Mouse (Mus musculus) lung, adult 2 months (tissue): Measurements from ENCODE around the gene Adgrf5. TPM values are rescaled to one million over a fixed set of nuclear protein-coding genes. Genes with fewer than 3 reads are reported as not detected.
"Not testable (repeated sequence)": the region's sequence is repeated elsewhere in the genome, so short reads cannot be mapped to it uniquely, and the experiment has no call there.

Experiments
- DNase-seq: peaks from one replicate; pipeline ENCODE4 v3.0.0; 2022
- H3K4me1 ChIP-seq: fragments of 200-500 bp; 2 replicates; pipeline ENCODE4 v1.6.1; 2011; ENCODE audit warnings: low read length; ENCODE audit not compliant: control insufficient read depth, insufficient read depth
- H3K4me3 ChIP-seq: fragments of 200-500 bp; replicated peaks from 2 replicates; pipeline ENCODE3; 2011; ENCODE audit warnings: low read depth, mild to moderate bottlenecking, control low read depth, low read length; ENCODE audit errors: extremely low read depth
- CTCF ChIP-seq: fragments of 200-500 bp; IDR thresholded peaks from 2 replicates; pipeline ENCODE4 v1.5.1; 2011; ENCODE audit warnings: mild to moderate bottlenecking, low read length, control low read depth; ENCODE audit not compliant: insufficient read depth
- POLR2A ChIP-seq: fragments of 200-500 bp; IDR thresholded peaks from 2 replicates; pipeline ENCODE4 v1.6.1; 2011; ENCODE audit warnings: low read depth, mild to moderate bottlenecking, control low read depth, low read length, borderline replicate concordance; ENCODE audit errors: extremely low read depth
- WGBS: fragments of 180-500 bp; shearing (Covaris S2); methylation state at CpG from one replicate; pipeline ENCODE4 v1.1.7; 2018; 5-methylcytosine and 5-hydroxymethylcytosine counted together
- polyA plus RNA-seq: library from polyadenylated mRNA; depleted of rRNA; stranded (reverse); fragments of >200 nt; gene quantifications from 2 replicates; pipeline ENCODE4 v1.2.3, GENCODE M21; 2012; rRNA removed

Adgrf5 gene
- polyA plus RNA-seq, 1 experiment: 327 TPM

GRCm38 (mm10) chr17:43488439-43489151 is 128.3 kb downstream of the Adgrf5 start:
- 86% methylated on average over 2 of the region's 2 CpGs for WGBS

GRCm38 (mm10) chr17:43490371-43490770 is 130.1 kb downstream of the Adgrf5 start:
- DNase-seq, H3K4me3 ChIP-seq, H3K4me1 ChIP-seq: not testable (repeated sequence)
- WGBS: 95% methylated on average over 10 of the region's 10 CpGs

More at GRCm38 (mm10) chr17:43488439-43489151, 128.3 kb downstream of the Adgrf5 start:
- no peaks in the 10 kb centered on the region for H3K4me1 ChIP-seq
- no peak overlapping the region for H3K4me3 ChIP-seq
- DNase-seq: no peak
- TF ChIP-seq CTCF (no peak), POLR2A (no peak)

GRCm38 (mm10) chr17:43495502-43495901 is 135.3 kb downstream of the Adgrf5 start:
- no peak for TF ChIP-seq POLR2A
- TF ChIP-seq CTCF: no peak
- Histone ChIP-seq H3K4me1 (no peaks in the 10 kb centered on the region), H3K4me3 (no peak overlapping the region)
- DNase-seq: no peak
- WGBS: 83% methylated on average over 5 of the region's 5 CpGs

GRCm38 (mm10) chr17:43497521-43497920 is 137.3 kb downstream of the Adgrf5 start:
- no peaks in the 10 kb centered on the region for H3K4me1 ChIP-seq
- no peak overlapping the region for H3K4me3 ChIP-seq
- TF ChIP-seq POLR2A (no peak), CTCF (no peak)
- DNase-seq: no peak
- 27% methylated on average over 4 of the region's 4 CpGs for WGBS

GRCm38 (mm10) chr17:43500513-43500912 is 140.3 kb downstream of the Adgrf5 start:
- H3K4me3 ChIP-seq: no peak overlapping the region
- 86% methylated on average over 1 of the region's 1 CpGs for WGBS
- H3K4me1 ChIP-seq: no peaks in the 10 kb centered on the region
- TF ChIP-seq POLR2A (no peak), CTCF (no peak)
- DNase-seq: no peak

- no peak for DNase-seq
- H3K4me3 ChIP-seq: no peak overlapping the region
- 42% methylated on average over 3 of the region's 3 CpGs for WGBS
- TF ChIP-seq CTCF (no peak), POLR2A (no peak)
- H3K4me1 ChIP-seq: no peaks in the 10 kb centered on the region
Observed at GRCm38 (mm10) chr17:43501223-43501622, 141.0 kb downstream of the Adgrf5 start.

- Histone ChIP-seq H3K4me1 (no peaks in the 10 kb centered on the region), H3K4me3 (no peak overlapping the region)
- no peak for DNase-seq
- 91% methylated on average over 5 of the region's 5 CpGs for WGBS
- TF ChIP-seq CTCF: no peak
Observed at GRCm38 (mm10) chr17:43501631-43502030, 141.4 kb downstream of the Adgrf5 start.

GRCm38 (mm10) chr17:43502592-43502991 is 142.3 kb downstream of the Adgrf5 start, which contains the start of gene Mep1a:
Gene Mep1a (minus strand): TSS chr17:43502812.
- Histone ChIP-seq H3K4me3 (no peak within 1 kb of the TSS), H3K4me1 (no peaks in the 10 kb centered on the region)
- DNase-seq: no peak
- WGBS: 93% methylated on average over 9 of the region's 9 CpGs
- TF ChIP-seq POLR2A (no peak), CTCF (no peak)

- WGBS: 34% methylated on average over 4 of the region's 4 CpGs
- TF ChIP-seq CTCF (no peak), POLR2A (no peak)
- DNase-seq: no peak
- Histone ChIP-seq H3K4me1 (no peaks in the 10 kb centered on the region), H3K4me3 (no peak overlapping the region)
Observed at GRCm38 (mm10) chr17:43503861-43504593, 143.8 kb downstream of the Adgrf5 start.

GRCm38 (mm10) chr17:43504594-43504934 is 144.3 kb downstream of the Adgrf5 start:
- Histone ChIP-seq H3K4me3 (no peak overlapping the region), H3K4me1 (no peaks in the 10 kb centered on the region)
- WGBS: 49% methylated on average over 6 of the region's 6 CpGs
- no peak for DNase-seq
- TF ChIP-seq CTCF (no peak), POLR2A (no peak)

Other genes starting within 250 kb of the Adgrf5 start
- not detected in 2 replicates for gene Adgrf1, start 90.1 kb upstream of the Adgrf5 start, polyA plus RNA-seq
- 0.04 and 0.61 TPM in 2 replicates for gene Mep1a, start 142.4 kb downstream of the Adgrf5 start, polyA plus RNA-seq
- 1.6 and 1.7 TPM in 2 replicates for gene Ankrd66, start 183.2 kb downstream of the Adgrf5 start, polyA plus RNA-seq
- gene Pla2g7, start 207.6 kb downstream of the Adgrf5 start, polyA plus RNA-seq: 4.3 and 9.7 TPM in 2 replicates